Mouse (Mus musculus): ENCODE results near the gene Scn1a. TPM values are rescaled to one million over a fixed set of nuclear protein-coding genes. Genes with fewer than 3 reads are reported as not detected.

The Scn1a gene
- 10 to 100 TPM; 64.0 to 68.5 TPM for total RNA-seq (2021)

DNA sequence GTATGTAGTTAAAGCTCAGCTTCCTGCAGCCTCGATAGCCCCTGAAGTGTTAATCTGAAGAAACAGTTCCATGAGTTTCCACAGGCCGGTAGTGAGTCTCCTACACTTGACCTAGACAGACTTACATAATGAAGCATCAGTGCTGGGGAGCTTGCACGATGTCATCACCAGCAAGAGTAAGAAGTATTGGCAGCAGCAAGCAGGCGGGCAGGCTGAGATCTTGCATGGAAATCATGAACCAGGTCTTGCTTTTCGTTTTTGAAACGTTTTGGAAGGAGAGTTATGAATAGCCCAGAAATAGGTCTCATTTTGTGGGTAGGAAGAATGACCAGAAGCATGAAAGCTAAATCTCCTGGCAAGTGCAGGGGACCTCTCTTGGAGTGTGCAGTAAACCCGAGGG is at the start of gene Scn1a:
Gene Scn1a, minus strand, starts transcription at position 130 of the 400 bp plus-strand sequence.
- DNase-seq: peak in 1 of 2 experiments; percentile 5

DNA sequence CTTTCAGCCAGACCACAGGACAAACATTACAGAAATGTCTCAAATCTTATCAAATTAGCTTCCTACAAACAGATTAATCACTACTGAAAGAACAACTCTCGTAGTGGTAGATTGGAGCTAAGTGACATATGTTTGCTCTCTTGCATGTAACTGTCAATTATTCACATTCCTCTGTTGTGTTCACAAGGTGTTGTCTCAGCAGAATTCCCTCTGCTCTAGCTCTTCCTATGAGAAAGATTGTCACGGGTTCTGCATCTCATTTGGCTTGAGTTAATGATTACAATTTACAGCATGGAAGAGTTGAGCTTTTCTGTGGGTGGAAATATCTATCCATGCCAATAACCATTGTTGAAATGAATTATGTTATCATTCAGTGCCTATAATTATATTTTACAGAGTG is 37.8 kb upstream of the Scn1a start:
- no peak for DNase-seq

DNA sequence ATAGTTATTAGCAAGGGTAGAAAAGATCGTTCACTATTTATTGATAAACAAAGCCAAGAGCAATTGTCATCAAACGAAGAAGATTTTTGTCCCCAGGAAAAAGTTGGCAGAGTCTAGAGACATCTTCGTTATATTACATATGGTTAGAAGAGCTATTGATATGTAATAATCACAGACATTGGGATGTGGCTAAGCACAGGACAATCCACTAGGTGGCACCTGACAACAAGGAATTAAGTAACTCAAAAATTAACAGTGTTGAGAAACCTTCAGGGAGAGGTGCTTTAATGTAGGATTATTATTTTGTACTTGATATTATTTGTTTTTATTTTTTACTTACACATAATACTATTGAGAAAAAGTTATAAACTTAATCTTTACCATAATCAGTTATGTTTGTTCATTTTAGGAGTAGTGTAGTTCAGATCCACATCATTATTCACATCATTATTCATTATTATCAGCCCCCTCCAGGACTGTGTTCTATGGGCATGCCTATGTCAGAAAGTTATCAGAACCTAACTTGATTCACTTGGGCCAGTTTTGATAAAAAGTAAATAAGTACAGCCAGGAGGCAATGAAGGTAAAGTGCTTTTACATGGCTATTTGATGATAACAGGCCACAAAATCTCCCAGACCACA is 32.7 kb upstream of the Scn1a start:
- no peak for DNase-seq

DNA sequence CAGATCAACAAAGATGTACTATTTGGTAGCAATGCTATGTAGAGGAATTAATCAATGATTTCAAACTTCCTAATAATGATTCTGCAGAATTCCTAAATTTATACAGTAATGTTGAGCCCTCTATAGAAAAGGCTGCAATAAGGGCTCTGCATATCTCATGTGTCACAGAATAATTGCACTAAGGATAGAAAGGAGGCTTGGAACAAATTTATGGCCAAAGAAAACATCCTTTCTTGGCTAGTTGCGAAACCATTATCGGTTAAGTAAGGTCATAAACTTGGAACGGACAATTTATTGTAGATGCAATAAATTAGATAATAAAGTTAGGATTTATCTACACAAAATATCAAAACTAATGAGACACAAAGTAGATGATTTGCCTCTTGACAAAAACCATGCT is 24.8 kb upstream of the Scn1a start:
- no peak for DNase-seq

DNA sequence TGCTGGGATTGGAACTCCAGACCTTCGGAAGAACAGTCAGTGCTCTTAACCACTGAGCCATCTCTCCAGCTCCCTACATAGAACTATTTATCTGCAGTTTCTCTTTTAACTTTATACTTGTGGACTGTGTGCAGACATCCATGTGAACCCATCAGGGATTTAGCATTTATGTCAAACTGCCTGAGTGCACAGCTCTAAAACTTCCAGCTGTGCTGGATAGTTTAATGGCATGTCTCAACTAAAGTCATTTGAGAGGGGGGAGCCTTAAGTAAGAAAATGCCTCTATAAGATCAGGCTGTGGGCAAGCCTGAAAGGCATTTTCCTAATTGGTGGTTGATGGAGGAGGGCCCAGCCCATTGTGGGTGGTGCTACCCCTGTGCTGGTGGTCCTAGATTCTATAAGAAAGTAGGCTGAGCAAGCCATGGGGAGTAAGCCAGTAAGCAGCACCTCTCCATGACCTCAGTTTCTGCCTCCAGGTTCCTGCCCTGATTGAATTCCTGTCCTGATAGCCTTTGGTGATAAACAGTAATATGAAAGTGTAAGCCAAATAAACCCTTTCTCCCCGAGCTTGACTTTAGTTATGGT is 24.3 kb upstream of the Scn1a start:
- DNase-seq: no peak

DNA sequence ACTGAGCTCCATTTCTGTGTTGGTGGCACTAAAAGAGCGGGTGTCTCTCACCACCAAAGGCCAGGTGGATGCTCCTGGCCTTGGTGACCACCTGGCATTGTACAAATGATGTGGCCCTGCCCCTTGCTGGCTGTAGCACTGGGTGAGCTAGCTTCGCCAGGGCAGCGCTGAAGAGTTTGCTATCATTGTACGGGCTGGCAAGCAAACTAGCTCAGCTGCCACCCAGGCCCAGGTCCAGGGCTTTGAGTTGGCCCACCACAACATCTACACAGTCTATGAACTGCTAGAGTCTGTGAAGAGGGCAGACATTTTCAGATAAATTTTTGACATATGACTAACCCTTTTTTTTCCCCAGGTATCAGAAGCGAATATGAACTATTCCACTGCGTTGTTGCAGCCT is 23.3 kb upstream of the Scn1a start:
- DNase-seq: no peak

DNA sequence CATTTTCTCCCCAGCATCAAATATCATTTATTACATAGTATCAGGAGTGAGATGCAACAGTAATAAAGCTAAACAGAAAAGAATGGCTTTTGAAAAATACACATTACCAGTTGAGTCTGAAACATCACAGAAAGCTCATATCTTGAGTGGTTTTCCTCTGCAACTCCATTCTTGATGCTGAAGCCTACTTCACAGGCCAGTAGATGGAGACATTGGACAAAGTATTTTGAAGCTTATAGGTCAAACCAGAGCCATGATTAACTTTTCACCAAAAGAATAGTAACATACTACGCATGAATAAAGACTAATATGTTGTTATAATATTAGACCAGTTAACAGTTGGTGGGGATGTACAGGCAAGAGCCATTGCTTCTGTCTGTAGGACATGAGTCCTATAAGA is 21.8 kb upstream of the Scn1a start:
- no peak for DNase-seq

DNA sequence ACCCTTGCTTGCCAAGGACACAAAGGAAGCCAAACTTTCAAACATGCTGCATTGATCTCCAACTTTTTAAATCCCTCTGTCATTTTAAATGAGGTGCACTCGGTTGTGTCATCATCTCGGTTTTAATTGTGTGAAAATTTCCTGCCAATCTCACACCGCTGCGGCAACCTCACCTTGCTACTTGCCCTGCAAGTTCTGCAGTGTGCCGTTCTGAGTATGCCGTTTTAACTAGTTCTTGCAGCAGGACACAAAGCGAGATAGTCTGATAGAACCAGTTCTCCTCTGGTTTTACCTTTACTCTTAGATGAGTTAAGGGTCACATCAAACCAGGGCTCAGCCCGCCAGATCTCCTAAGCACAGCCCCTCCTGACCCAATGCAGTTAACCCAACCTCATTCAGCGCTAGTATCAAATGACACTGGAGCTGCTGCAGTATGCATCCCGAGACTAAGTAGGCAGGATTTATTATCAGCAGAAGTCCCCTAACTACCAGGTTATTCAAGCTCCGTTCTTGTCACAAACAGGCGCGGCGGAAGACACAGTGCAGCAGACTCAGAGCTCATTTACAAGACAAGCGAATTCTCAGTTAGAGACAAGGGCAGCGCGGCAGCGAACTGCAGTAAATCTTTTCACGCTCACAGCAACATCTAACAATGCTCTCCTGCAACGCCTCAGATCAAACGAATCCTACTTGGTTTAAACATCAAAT is 722 bp downstream of the Scn1a start:
- DNase-seq: peak in 1 of 2 experiments; percentile 8

DNA sequence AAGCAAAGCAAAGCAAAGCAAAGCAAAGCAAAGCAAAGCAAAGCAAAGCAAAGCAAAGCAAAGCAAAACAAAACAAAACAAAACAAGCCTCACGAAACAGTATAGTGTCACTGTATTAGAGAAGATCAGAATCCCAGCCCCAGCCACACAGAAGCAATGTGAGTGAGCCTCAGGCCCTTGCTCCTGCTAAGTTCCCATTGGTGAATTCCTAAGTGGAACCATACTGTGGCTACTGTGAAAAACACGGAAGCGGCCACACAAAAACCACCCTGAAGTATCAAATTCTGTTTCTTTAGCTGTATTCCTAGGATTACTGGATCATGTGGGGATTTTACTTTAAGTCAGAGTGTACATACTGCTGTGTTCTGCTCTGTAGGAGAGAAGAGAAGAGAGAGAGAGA is 4.4 kb downstream of the Scn1a start:
- DNase-seq: no peak

DNA sequence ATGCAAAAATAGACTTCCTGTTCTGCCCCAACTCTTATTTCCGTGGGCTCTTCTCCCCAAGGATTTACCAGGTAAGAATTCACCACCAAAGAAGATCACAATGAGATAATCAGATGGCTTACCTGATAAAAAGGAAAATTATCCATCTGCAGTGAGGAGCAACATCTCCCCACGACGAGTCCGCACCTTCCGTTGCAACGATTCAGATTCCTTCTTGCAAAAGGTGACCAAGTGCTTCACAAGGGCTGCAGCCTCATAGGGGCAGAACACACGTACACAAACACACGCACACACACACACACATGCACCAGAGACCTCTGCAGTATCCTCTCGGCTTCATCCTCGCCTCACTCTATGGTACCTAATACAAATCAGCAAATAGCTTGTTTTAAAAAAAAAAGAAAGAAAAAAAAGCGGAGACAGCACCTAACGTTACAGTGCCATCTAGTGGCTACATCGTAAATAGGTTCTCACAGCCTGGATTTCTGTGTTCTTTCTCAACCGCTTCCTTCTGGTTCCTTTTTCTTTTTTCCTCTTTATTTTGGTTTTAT is 30.8 kb downstream of the Scn1a start:
- DNase-seq: peak; percentile 49 to 53

DNA sequence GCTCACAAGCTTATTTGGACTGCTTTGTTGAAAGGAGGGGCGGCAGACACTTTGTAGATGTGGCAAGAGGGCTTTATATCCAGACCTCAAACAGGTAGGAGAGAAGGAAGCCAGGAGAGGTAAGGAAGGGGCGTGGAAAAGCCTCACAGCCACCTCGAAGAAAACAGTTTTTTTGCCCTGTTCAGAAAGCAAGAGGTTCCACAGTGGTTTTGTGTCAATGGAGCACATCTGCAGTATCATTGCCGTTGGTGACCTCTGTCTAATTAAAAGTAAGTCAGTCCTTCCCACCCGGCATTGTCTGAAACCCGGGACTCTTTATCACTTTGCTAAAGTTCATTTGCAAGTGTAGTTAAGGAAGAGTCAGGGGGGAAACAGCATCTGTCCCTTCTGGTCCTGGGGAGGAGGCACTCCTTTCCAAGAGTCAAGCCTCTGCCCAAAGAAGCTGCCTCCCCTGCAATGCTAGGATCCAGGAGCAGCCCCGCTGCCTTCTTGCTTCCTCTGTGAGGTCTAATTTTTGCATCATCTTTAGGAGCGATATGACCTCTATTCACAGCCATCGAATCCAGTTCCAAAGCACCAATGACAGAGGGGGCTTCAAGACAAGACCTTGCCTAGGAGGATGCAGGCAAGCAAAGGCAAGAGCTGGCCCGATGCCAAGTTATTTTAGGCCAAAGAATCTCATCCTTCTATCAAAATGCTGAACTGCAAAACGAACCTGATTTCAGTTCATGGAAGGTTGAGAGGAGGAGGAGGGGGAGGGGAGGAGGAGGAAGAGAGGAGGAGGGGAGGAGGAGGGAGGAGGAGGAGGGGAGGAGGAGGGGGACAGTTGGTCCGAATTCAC is 31.5 kb downstream of the Scn1a start:
- DNase-seq: peak; percentile 31 to 39

DNA sequence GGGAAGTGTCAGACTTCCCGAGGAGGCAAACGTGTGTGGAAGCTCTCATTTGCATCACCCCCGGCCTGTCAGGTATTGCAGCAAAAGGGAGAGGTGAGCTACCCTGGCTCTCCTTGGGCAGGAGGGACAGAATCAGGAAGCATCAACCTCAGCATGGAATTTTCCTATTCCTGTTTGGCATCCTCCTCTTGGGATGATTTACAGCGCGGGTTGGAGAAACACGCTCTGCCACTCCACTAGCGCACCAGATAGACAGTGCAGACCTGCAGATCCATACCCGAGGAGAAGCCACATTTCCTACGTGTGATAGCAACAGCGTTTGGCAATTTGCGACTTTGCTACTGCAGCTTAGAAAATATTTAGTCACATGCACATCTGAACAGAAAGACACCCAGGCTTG is 32.2 kb downstream of the Scn1a start:
- peak; percentile 24 to 25 for DNase-seq

DNA sequence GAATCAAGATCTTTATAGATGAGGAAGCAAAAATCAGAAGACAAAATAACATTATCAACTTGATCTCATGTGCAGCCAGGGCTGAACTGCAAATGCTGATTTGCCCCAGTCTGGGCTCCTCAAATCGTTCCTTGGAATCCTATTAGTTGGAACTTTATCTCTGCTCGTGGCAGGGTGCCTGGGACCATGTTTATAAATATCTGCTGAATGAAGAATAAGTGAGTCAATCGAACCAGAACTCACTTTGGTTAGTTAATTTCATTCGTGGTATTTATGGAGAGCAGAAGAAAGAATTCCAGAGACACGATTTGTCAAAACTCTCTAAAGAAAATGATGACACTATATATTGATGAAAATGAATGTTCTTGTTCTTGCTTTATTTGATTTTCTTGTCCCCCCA is 48.1 kb downstream of the Scn1a start:
- peak in 1 of 2 experiments; percentile 16 for DNase-seq

DNA sequence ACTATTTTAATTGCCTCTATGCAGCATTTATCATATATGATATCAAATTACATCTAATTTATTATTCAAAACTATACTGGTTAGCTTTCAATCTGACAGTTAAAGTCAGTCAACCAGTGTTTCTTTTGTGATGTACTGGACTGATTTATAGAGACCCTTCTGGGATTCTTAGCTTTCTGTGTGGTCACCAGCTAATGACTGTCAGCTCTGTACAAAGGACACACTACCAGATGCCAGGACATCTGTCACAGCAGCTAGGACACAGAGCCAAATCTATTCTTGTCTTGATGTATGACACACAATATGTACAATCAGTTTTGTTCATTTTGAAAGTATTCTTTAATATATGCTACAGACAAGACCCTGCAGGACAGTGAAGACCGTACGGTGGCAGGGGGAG is 72.7 kb downstream of the Scn1a start:
- no peak for DNase-seq

DNA sequence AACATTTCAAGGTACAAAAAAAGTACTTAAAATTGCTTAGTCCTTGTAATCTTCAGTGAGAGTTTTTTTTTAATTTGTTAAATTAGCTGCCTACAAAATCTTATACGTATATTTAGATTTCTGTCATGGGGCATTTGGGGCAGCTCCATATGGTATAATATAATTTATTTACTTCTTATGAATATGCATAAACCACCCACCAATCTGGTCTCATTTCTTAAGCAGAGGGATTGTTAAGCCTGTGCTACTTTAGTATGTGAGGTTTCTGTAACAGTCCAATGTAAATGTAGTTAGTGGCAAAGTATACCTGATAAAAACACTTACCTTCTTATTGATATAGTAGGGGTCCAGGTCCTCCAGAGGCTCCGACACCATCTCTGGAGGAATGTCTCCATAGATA is 90.0 kb downstream of the Scn1a start:
- DNase-seq: no peak

DNA sequence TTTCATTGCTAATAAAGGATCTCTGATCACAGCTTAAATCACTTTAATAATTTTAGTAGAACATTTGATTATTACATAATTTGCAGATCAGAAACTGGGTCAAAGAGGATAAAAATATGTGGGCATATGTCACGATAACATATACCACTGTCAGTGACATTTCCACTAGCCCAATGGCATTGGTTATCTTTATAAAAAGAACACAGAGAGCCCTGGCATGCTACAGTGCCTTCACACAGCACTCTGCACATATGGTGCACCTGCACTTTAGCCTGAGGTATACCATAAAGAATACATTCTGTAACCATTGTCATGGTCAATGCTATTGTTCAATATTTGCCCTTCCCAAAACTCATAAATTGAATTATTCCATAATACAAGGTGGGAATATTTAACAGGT is 94.0 kb downstream of the Scn1a start:
- DNase-seq: no peak

DNA sequence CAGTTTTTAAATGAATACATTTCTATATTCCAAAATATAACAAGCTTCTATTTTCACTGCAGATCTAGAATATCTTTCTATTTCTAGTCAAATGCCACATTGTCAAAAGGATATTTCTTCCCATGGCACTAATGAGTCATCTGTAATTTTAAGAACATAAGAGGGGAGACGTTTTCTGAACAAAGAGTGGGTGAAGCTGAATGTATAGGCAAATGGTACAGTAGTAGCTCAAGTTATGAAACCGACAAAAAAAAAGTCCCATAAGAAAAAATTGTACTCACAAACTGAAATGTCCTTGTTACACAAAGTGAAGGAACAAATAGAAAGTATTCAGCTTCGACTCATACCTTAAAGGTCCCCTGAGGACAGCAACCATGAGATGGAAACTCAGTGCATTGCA is 94.5 kb downstream of the Scn1a start:
- DNase-seq: no peak

DNA sequence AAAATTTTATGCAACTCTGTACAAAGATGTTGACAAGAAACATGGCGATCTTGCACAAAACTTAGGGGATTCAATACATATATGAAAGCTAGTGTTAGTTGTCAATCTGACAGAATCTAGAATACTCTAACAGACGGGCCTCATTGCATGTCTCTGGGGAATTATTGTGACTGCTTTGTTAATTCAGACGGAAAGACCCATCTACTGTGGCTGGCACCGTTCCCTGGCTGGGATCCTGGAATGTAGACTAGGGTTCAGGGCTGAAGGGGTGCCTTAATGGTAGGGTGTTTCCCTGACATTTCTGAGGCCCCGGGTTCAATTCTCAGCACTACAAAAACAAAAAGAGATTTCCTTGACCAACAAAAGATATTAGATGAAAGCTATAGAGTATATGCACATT is 103.2 kb downstream of the Scn1a start:
- DNase-seq: no peak

DNA sequence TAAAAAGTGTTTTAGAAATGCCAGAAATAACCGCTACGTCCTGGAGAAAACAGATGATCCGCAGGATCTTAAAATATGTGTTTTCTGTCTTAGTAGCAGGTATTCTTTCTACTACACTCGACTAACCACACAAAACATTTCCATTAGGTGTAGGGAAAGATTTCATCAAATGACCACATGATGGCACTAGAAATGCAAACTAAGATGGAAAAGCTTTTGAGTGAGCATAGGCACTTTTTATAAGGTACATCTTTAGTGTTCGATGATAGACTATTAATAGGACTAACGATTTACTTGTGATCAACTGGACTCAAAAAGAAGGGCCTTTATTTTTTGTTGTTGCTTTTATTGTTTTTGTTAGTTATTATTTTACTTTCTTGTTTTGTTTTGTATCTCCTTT is 104.2 kb downstream of the Scn1a start:
- DNase-seq: no peak

DNA sequence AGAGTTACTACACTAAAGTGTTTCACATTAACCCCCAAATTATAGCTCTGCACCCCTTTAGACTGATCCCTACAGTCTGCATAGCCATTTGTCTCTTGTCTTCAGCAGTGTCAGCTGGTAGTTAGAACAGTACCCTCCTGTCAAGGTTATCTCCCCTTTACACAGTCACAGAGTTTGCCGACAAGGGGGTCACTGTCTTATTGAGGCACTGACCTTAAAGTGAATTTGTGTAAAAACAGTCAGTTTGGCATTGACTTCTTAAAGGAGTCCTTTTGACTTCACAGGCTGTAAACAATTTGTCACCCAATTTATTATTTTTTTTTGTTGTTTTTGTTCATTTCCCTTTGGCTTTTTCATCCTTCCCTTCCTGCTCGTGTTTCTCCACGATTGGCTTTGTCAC is 168.1 kb downstream of the Scn1a start:
- no peak for DNase-seq

DNA sequence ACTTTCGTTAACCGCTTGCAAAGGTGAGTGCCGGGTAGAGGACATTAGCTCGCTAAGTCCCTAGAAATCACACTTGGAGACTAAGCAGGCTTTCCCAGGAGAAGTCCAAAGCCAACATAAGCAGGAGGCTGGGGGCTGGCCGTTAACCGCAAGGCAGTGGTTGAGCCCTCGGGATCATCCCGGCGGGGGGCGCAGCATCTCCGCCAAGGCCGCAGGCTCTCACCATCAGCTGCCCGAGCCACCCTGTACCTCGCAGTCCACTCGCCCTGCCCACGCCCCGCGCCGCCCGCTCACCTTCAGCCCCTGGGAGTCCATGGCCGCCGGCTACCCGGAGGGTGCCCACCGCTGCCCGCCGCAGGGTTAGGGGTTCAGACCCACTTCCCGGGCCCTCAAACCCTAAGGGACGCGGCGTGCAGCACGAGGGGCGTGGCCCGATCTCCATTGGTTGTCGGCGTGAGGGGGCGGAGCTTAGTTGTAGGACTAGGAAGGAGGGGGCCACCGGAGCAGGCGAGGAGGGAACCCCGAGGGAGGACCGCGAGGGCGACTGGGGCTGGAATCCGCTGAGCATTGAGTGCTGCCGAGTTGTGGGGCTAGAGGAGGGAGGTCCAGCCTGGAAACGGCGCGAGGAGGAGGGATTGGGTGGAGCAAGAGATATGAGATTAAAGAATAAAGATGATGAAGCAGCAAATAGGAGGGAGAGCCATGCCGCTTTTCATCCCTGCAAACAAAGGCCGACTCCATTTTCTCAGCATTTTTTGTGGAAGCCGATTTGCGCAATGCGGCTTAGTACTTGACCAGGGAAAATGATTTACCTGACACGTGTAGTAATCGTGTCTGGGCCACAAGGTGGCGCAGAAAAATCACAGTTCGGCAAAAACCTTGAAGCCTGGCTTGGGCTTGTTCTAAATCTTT is 184.2 kb downstream of the Scn1a start, which contains the start of gene Ttc21b:
Gene Ttc21b, minus strand, starts transcription at position 398 of the 912 bp plus-strand sequence.
- peak; percentile 97 for DNase-seq

DNA sequence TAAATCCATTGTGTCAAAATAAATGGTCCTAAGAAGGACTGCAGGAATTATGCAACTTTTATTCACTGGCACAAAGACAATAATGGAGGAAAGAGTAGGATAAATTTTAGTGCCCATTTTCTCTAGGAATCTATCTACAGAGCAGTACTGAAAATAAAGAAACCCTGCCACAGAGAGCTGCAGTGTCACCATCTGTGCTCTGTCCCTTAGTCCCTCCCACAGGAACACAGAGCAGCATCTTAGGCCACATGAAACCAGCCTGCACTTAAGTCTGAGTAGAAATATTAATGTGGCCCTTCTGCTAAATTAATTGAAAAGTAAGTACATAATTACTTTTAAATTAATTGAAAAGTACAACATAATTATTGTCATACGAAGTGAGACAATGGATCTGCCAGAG is 196.6 kb downstream of the Scn1a start:
- no peak for DNase-seq

All from layer of hippocampus, postnatal 36 days (tissue).